Mouse (Mus musculus) lung, adult 2 months (tissue): Measurements from ENCODE around the gene Tap2. TPM values are rescaled to one million over a fixed set of nuclear protein-coding genes. Genes with fewer than 3 reads are reported as not detected.
A peak's percentile ranks its signal among the peaks of the same experiment; 100 is the strongest.

Source experiments
- DNase-seq: peaks from one replicate; pipeline ENCODE4 v3.0.0; 2022
- H3K4me1 ChIP-seq: fragments of 200-500 bp; 2 replicates; pipeline ENCODE4 v1.6.1; 2011; ENCODE audit warnings: low read length; ENCODE audit not compliant: control insufficient read depth, insufficient read depth
- H3K4me3 ChIP-seq: fragments of 200-500 bp; replicated peaks from 2 replicates; pipeline ENCODE3; 2011; ENCODE audit warnings: low read depth, mild to moderate bottlenecking, control low read depth, low read length; ENCODE audit errors: extremely low read depth
- CTCF ChIP-seq: fragments of 200-500 bp; IDR thresholded peaks from 2 replicates; pipeline ENCODE4 v1.5.1; 2011; ENCODE audit warnings: mild to moderate bottlenecking, low read length, control low read depth; ENCODE audit not compliant: insufficient read depth
- POLR2A ChIP-seq: fragments of 200-500 bp; IDR thresholded peaks from 2 replicates; pipeline ENCODE4 v1.6.1; 2011; ENCODE audit warnings: low read depth, mild to moderate bottlenecking, control low read depth, low read length, borderline replicate concordance; ENCODE audit errors: extremely low read depth
- WGBS: fragments of 180-500 bp; shearing (Covaris S2); methylation state at CpG from one replicate; pipeline ENCODE4 v1.1.7; 2018; 5-methylcytosine and 5-hydroxymethylcytosine counted together
- polyA plus RNA-seq: library from polyadenylated mRNA; depleted of rRNA; stranded (reverse); fragments of >200 nt; gene quantifications from 2 replicates; pipeline ENCODE4 v1.2.3, GENCODE M21; 2012; rRNA removed

Tap2 gene
- polyA plus RNA-seq, 1 experiment = 68.8 TPM

- peak; percentile 62 for DNase-seq
- Histone ChIP-seq H3K4me1 (peaks cover 4% of the 10 kb centered on the region; the same call in 1 of the 2 replicates), H3K4me3 (no peak overlapping the region)
- WGBS = 24% methylated on average over 4 of the region's 4 CpGs
- peak; percentile 35; the same call in 1 of the 2 replicates for TF ChIP-seq POLR2A
- no peak for TF ChIP-seq CTCF
Measured at GRCm38 (mm10) chr17:34261502-34261901, 58.2 kb downstream of the Tap2 start.

GRCm38 (mm10) chr17:34263068-34263467 lies 59.7 kb downstream of the Tap2 start:
- peak; percentile 83; the same call in 1 of the 2 replicates for TF ChIP-seq POLR2A
- no peak for TF ChIP-seq CTCF
- peak; percentile 70 for DNase-seq

GRCm38 (mm10) chr17:34263811-34264371 lies 60.6 kb downstream of the Tap2 start:
- peaks cover 4% of the 10 kb centered on the region; the same call in 1 of the 2 replicates for H3K4me1 ChIP-seq
- DNase-seq = no peak
- H3K4me3 ChIP-seq = peak overlapping the region; percentile 91
- 7% methylated on average over 14 of the region's 14 CpGs for WGBS
- TF ChIP-seq CTCF = peak; percentile 22; the same call in 1 of the 2 replicates
- TF ChIP-seq POLR2A = 0 out of 2 replicates have a peak, but pooled peaks have one; percentile 24

More at GRCm38 (mm10) chr17:34263068-34263467, 59.7 kb downstream of the Tap2 start:
- under 1% methylated on average over 8 of the region's 8 CpGs for WGBS
- peak overlapping the region; percentile 91 for H3K4me3 ChIP-seq
- peaks cover 4% of the 10 kb centered on the region; the same call in 1 of the 2 replicates for H3K4me1 ChIP-seq

- WGBS = 4% methylated on average over 93 of the region's 93 CpGs
- DNase-seq = no peak
- Histone ChIP-seq H3K4me1 (peaks cover 4% of the 10 kb centered on the region; the same call in 1 of the 2 replicates), H3K4me3 (peak overlapping the region; percentile 60)
- TF ChIP-seq CTCF (no peak), POLR2A (no peak)
Measured at GRCm38 (mm10) chr17:34264452-34265351, 61.4 kb downstream of the Tap2 start.

Other genes starting within 250 kb of the Tap2 start
- 62.8 and 70.3 TPM in 2 replicates for gene Vps52, start 247.7 kb upstream of the Tap2 start, polyA plus RNA-seq
- 260 and 331 TPM in 2 replicates for gene Rps18, start 247.5 kb upstream of the Tap2 start, polyA plus RNA-seq
- gene H2-K1, start 203.2 kb upstream of the Tap2 start, polyA plus RNA-seq = 2,389 and 3,036 TPM in 2 replicates
- 40.7 and 53.6 TPM in 2 replicates for gene Ring1, start 178.8 kb upstream of the Tap2 start, polyA plus RNA-seq
- 91.2 and 130 TPM in 2 replicates for gene H2-Ke6, start 175.5 kb upstream of the Tap2 start, polyA plus RNA-seq
- 161 and 183 TPM in 2 replicates for gene Slc39a7, start 171.8 kb upstream of the Tap2 start, polyA plus RNA-seq
- 63.2 and 79.8 TPM in 2 replicates for gene Rxrb, start 171.7 kb upstream of the Tap2 start, polyA plus RNA-seq
- gene Col11a2, start 164.1 kb upstream of the Tap2 start, polyA plus RNA-seq = 1.0 and 1.3 TPM in 2 replicates
- gene H2-Oa, start 111.2 kb upstream of the Tap2 start, polyA plus RNA-seq = 14.1 and 19.8 TPM in 2 replicates
- gene H2-DMa, start 84.0 kb upstream of the Tap2 start, polyA plus RNA-seq = 109 and 118 TPM in 2 replicates
- gene Brd2, start 80.9 kb upstream of the Tap2 start, polyA plus RNA-seq = 101 and 140 TPM in 2 replicates
- 33.3 and 38.9 TPM in 2 replicates for gene H2-DMb2, start 60.2 kb upstream of the Tap2 start, polyA plus RNA-seq
- gene H2-DMb1, start 50.5 kb upstream of the Tap2 start, polyA plus RNA-seq = 146 and 187 TPM in 2 replicates
- 45.1 and 46.3 TPM in 2 replicates for gene Tap1, start 16.0 kb upstream of the Tap2 start, polyA plus RNA-seq
- gene Psmb9, start 15.8 kb upstream of the Tap2 start, polyA plus RNA-seq = 83.8 and 99.1 TPM in 2 replicates
- 112 and 130 TPM in 2 replicates for gene Psmb8, start 5.8 kb upstream of the Tap2 start, polyA plus RNA-seq
- 18.8 and 34.6 TPM in 2 replicates for gene H2-Ob, start 35.4 kb downstream of the Tap2 start, polyA plus RNA-seq
- gene H2-Ab1, start 54.2 kb downstream of the Tap2 start, polyA plus RNA-seq = 1,370 and 1,736 TPM in 2 replicates
- gene H2-Aa, start 84.3 kb downstream of the Tap2 start, polyA plus RNA-seq = 544 and 571 TPM in 2 replicates
- gene H2-Eb1, start 102.3 kb downstream of the Tap2 start, polyA plus RNA-seq = 256 and 285 TPM in 2 replicates
- gene H2-Eb2, start 122.1 kb downstream of the Tap2 start, polyA plus RNA-seq = 0.63 and 1.2 TPM in 2 replicates
- gene Btnl2, start 151.3 kb downstream of the Tap2 start, polyA plus RNA-seq = 0.37 and 0.78 TPM in 2 replicates
- gene Btnl1, start 173.6 kb downstream of the Tap2 start, polyA plus RNA-seq = 0.06 and 0.07 TPM in 2 replicates
- 0.49 and 0.75 TPM in 2 replicates for gene BC051142, start 195.3 kb downstream of the Tap2 start, polyA plus RNA-seq